Mouse (Mus musculus) heart, postnatal 0 days (tissue): ENCODE measurements at regions not wholly inside any gene's neighbourhood (a gene's known extent, or its start where the extent isn't known, plus 50 kb on each side); places are given as distances from the start of the nearest gene placed in this dataset.

Experiments used
- CTCF ChIP-seq: IDR thresholded peaks from 2 replicates; pipeline ENCODE4 v1.5.1; 2016; ENCODE audit warnings: antibody characterized with exemption, control low read depth, low read depth
- EP300 ChIP-seq: IDR thresholded peaks from 2 replicates; pipeline ENCODE4 v1.6.1; 2016; ENCODE audit warnings: antibody characterized with exemption, low read depth

GRCm38 (mm10) chr10:118794395-118795060 is 75.5 kb downstream of the Dyrk2 start:
- TF ChIP-seq CTCF (no peak), EP300 (no peak)
